Mouse (Mus musculus) MEL (cell line): Measurements from ENCODE around the gene H2-Q6. TPM values are rescaled to one million over a fixed set of nuclear protein-coding genes. Genes with fewer than 3 reads are reported as not detected.
"Not testable (repeated sequence)": the region's sequence is repeated elsewhere in the genome, so short reads cannot be mapped to it uniquely, and the experiment has no call there.

Experiments used
- DNase-seq: peaks from one replicate; pipeline ENCODE4 v3.0.0; 2011; ENCODE audit warnings: low read depth, low spot score
- H3K27ac ChIP-seq: 2 replicates; pipeline ENCODE4 v1.5.1; 2012; ENCODE audit warnings: low read depth, mild to moderate bottlenecking, control low read depth, low read length, moderate library complexity; ENCODE audit not compliant: control insufficient read depth
- H3K27me3 ChIP-seq, 2 experiments: fragments of 150-350 bp in 1 of 2; sonication (generic) in 1 of 2; 2 replicates each; pipeline ENCODE4 v1.6.1; 2012; ENCODE audit warnings: low read length in 2 of 2, mild to moderate bottlenecking in 2 of 2, improper control_type of control experiment in 1 of 2, moderate library complexity in 1 of 2; ENCODE audit not compliant: insufficient read depth in 2 of 2, control insufficient read depth in 1 of 2
- H3K36me3 ChIP-seq, 2 experiments: 2 replicates each; pipeline ENCODE4 v1.6.1; 2012 to 2014; ENCODE audit warnings: low read length in 2 of 2, improper control_type of control experiment in 1 of 2, inconsistent platforms in 1 of 2, mild to moderate bottlenecking in 1 of 2; ENCODE audit not compliant: insufficient read depth in 2 of 2, control insufficient read depth in 1 of 2
- H3K4me1 ChIP-seq, 2 experiments: fragments of 150-350 bp in 1 of 2; sonication (generic) in 1 of 2; 2 replicates each; pipeline ENCODE4 v1.6.1; 2012; ENCODE audit warnings: low read length in 2 of 2, improper control_type of control experiment in 1 of 2, mild to moderate bottlenecking in 1 of 2; ENCODE audit not compliant: insufficient read depth in 2 of 2, control insufficient read depth in 1 of 2
- H3K4me3 ChIP-seq, 2 experiments: fragments of 150-350 bp in 1 of 2; sonication (generic) in 1 of 2; 2 replicates each; pipeline ENCODE4 v1.5.1; 2012; ENCODE audit warnings: low read depth in 2 of 2, low read length in 2 of 2, mild to moderate bottlenecking in 2 of 2, moderate library complexity in 2 of 2, control low read depth in 1 of 2, improper control_type of control experiment in 1 of 2; ENCODE audit not compliant: control insufficient read depth in 1 of 2, insufficient read depth in 1 of 2
- H3K79me2 ChIP-seq: 2 replicates; pipeline ENCODE4 v1.6.1; 2012; ENCODE audit warnings: mild to moderate bottlenecking, low read length, moderate library complexity; ENCODE audit not compliant: control insufficient read depth, poor library complexity, insufficient read depth
- H3K9ac ChIP-seq: 2 replicates; pipeline ENCODE4 v1.6.1; 2012; ENCODE audit warnings: low read depth, mild to moderate bottlenecking, control low read depth, low read length, moderate library complexity; ENCODE audit not compliant: control insufficient read depth, poor library complexity, severe bottlenecking
- H3K9me3 ChIP-seq: fragments of 150-350 bp; sonication (generic); replicated peaks from 2 replicates; pipeline ENCODE4 v1.6.1; 2012; ENCODE audit warnings: mild to moderate bottlenecking, low read length, improper control_type of control experiment, moderate library complexity; ENCODE audit not compliant: insufficient read depth
- CTCF ChIP-seq, 3 experiments: IDR thresholded peaks in 2 of 3; conservative IDR thresholded peaks in 1 of 3; 2 replicates each; pipeline ENCODE4 v1.5.1; 2011 to 2012; ENCODE audit warnings: low read length in 3 of 3, low read depth in 2 of 3, mild to moderate bottlenecking in 2 of 3, improper control_type of control experiment in 1 of 3, inconsistent platforms in 1 of 3, mixed read lengths in 1 of 3, moderate library complexity in 1 of 3; ENCODE audit not compliant: control insufficient read depth in 1 of 3, insufficient read depth in 1 of 3, poor library complexity in 1 of 3, severe bottlenecking in 1 of 3
- RAD21 ChIP-seq: IDR thresholded peaks from 2 replicates; pipeline ENCODE4 v1.6.1; 2011; ENCODE audit warnings: mild to moderate bottlenecking, low read depth, low read length, improper control_type of control experiment
- SMC3 ChIP-seq: IDR thresholded peaks from 2 replicates; pipeline ENCODE4 v1.6.1; 2011; ENCODE audit warnings: low read depth, low read length, improper control_type of control experiment
- polyA plus RNA-seq, 2 experiments: library from polyadenylated mRNA; stranded (reverse) in 1 of 2; unstranded in 1 of 2; fragments of >175 nt in 1 of 2; fragments of >200 nt in 1 of 2; gene quantifications; 2 replicates each; pipeline versions ENCODE4 v1.2.1 to v1.2.4; 2012; ENCODE audit warnings: low replicate concordance in 2 of 2, low read depth in 1 of 2; ENCODE audit not compliant: insufficient read length in 2 of 2, insufficient read depth in 1 of 2, missing spikeins in 1 of 2
- total RNA-seq: library from RNA; depleted of rRNA; stranded (reverse); fragments of 300-350 nt; gene quantifications from 2 replicates; pipeline ENCODE4 v1.2.3, GENCODE M21; 2012

The H2-Q6 gene
- total and polyA plus RNA-seq, 3 experiments = 1.8 to 11.7 TPM; not detected in 1

- H3K79me2 ChIP-seq, H3K36me3 ChIP-seq, H3K9me3 ChIP-seq, H3K9ac ChIP-seq, H3K4me1 ChIP-seq, H3K27me3 ChIP-seq, H3K4me3 ChIP-seq, H3K27ac ChIP-seq: not testable (repeated sequence)
- peak; percentile 62 for DNase-seq
- TF ChIP-seq RAD21 = peak; percentile 42
- peak; percentile 46 for TF ChIP-seq SMC3
- peak; percentile 62 to 87 (median 64) for TF ChIP-seq CTCF (IDR thresholded peaks at IDR 0.05 in 2 of 3, conservative IDR thresholded peaks at IDR 0.05 in 1 of 3; ENCODE audit: control insufficient read depth in 1 of 3, insufficient read depth in 1 of 3, low read depth in 2 of 3, low read length in 3 of 3, poor library complexity in 1 of 3, severe bottlenecking in 1 of 3)
Measured at GRCm38 (mm10) chr17:35420206-35420810, 4.3 kb upstream of the H2-Q6 start.

- DNase-seq, H3K27me3 ChIP-seq, H3K9me3 ChIP-seq, H3K79me2 ChIP-seq, H3K9ac ChIP-seq, H3K4me1 ChIP-seq, H3K27ac ChIP-seq, H3K36me3 ChIP-seq, H3K4me3 ChIP-seq: not testable (repeated sequence)
Measured at GRCm38 (mm10) chr17:35421331-35421730, 3.3 kb upstream of the H2-Q6 start.

- not testable (repeated sequence) for H3K4me3 ChIP-seq, H3K9ac ChIP-seq, H3K79me2 ChIP-seq, H3K36me3 ChIP-seq, DNase-seq, H3K27ac ChIP-seq, H3K27me3 ChIP-seq, H3K4me1 ChIP-seq, H3K9me3 ChIP-seq
Measured at GRCm38 (mm10) chr17:35422360-35422759, 2.3 kb upstream of the H2-Q6 start.

GRCm38 (mm10) chr17:35423131-35423810, 1.4 kb upstream of the H2-Q6 start:
- H3K27me3 ChIP-seq, DNase-seq, H3K36me3 ChIP-seq, H3K9ac ChIP-seq, H3K9me3 ChIP-seq, H3K79me2 ChIP-seq, H3K4me3 ChIP-seq, H3K27ac ChIP-seq, H3K4me1 ChIP-seq: not testable (repeated sequence)

- H3K36me3 ChIP-seq, H3K4me1 ChIP-seq, H3K27ac ChIP-seq, H3K4me3 ChIP-seq, H3K79me2 ChIP-seq, H3K27me3 ChIP-seq, DNase-seq, H3K9ac ChIP-seq, H3K9me3 ChIP-seq: not testable (repeated sequence)
Measured at GRCm38 (mm10) chr17:35424106-35424505, 544 bp upstream of the H2-Q6 start.

- DNase-seq, H3K27me3 ChIP-seq, H3K36me3 ChIP-seq, H3K79me2 ChIP-seq, H3K4me1 ChIP-seq, H3K9me3 ChIP-seq, H3K27ac ChIP-seq: not testable (repeated sequence)
- Histone ChIP-seq H3K4me3 (peak overlapping the region; percentile 59 to 71; a peak in 3 of 4 replicates), H3K9ac (peak overlapping the region; percentile 55)
Measured at GRCm38 (mm10) chr17:35425474-35425873, 824 bp downstream of the H2-Q6 start.

- H3K9me3 ChIP-seq, H3K4me3 ChIP-seq, H3K9ac ChIP-seq, H3K79me2 ChIP-seq, H3K4me1 ChIP-seq, H3K36me3 ChIP-seq, H3K27me3 ChIP-seq, DNase-seq, H3K27ac ChIP-seq: not testable (repeated sequence)
Measured at GRCm38 (mm10) chr17:35428883-35429282, 4.2 kb downstream of the H2-Q6 start.
